Mouse (Mus musculus): ENCODE results near the gene Sgk2. TPM values are rescaled to one million over a fixed set of nuclear protein-coding genes. Genes with fewer than 3 reads are reported as not detected.
"Not testable (repeated sequence)": the region's sequence is repeated elsewhere in the genome, so short reads cannot be mapped to it uniquely, and the experiment has no call there.

The Sgk2 gene
- polyA plus RNA-seq, 1 experiment from 2014 or later, result not detected

DNA sequence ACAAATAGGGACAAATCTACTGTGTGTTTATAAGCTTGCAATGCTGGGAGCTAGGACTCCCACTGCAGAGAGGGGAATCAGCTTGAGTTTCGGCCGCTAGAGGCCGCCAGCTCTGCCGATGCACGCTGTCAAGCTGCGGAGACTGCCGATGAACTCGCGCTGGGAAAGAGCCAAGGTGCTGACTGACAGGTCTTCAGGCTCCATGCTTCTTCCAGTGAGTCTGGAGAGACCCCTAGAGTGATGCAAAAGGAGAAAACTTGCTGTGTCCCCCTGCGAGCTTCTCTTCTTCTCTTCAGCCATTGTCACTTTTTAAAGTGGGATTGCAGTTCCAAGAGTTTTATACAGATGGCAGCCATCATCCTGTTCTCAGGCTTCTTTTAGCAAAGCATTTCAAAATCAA lies 61.0 kb downstream of the Sgk2 start:
- Histone ChIP-seq H3K27me3 (no peaks in the 10 kb centered on the region), H3K4me2 (peak overlapping the region; percentile 60), H3K36me3 (peaks cover 36% of the 10 kb centered on the region), H3K9ac (no peak overlapping the region), H3K4me3 (peak overlapping the region; percentile 35), H3K4me1 (replicated peaks) (no peaks in the 10 kb centered on the region), H3K27ac (no peak overlapping the region), H3K9me3 (replicated peaks) (no peaks in the 10 kb centered on the region)
- 3% methylated on average over 10 of the region's 10 CpGs for WGBS
- 0 out of 2 replicates have a peak, but pooled peaks have one; percentile 31 for ATAC-seq (replicated peaks; ENCODE audit: insufficient number of reproducible peaks, insufficient read depth, low FRiP score, low read depth)

DNA sequence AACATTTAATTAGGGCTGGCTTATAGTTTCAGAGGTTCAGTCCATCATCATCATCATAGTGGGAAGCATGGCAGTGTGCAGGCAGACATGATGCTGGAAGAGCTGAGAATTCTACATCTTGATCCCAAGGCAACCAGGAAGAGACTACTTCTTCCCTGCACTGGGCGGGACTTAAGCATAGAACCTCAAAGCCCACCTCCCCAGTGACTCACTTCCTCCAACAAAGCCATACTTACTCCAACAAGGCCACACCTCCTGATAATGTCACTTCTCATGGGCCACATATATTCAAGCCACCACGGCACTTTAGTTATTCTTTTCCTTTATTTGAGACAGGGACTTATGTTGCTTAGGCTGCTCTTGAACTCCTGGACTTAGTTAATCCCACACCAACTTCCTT lies 62.0 kb downstream of the Sgk2 start:
- Histone ChIP-seq H3K36me3 (peaks cover 28% of the 10 kb centered on the region), H3K9me3 (replicated peaks) (no peaks in the 10 kb centered on the region), H3K4me1 (replicated peaks) (peaks cover 6% of the 10 kb centered on the region), H3K27me3 (no peaks in the 10 kb centered on the region), H3K27ac (no peak overlapping the region), H3K4me2 (no peak overlapping the region), H3K4me3 (no peak overlapping the region), H3K9ac (no peak overlapping the region)
- 86% methylated on average over 2 of the region's 2 CpGs for WGBS
- no peak for ATAC-seq (replicated peaks; ENCODE audit: insufficient number of reproducible peaks, insufficient read depth, low FRiP score, low read depth)

DNA sequence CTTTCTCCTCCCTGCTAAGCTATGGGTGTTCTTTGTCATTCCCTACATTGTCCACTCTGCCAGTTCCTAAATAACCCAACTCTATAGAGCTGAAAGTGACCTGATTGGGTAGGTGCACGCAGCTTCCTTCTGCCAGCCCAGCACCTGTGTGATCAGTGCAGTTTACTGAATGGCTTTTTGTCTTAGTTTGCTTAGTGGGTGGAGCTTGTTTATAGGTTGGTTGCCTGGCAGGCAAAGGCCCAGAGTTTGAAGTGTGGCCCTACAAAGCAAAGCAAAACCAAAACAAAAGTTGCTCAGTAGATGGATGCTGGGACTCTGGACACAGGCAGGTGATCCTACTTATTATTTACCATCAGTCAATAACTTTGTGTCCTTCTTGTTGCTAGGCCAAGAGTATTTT lies 64.6 kb downstream of the Sgk2 start:
- Histone ChIP-seq H3K36me3 (peaks cover 12% of the 10 kb centered on the region), H3K4me3 (no peak overlapping the region), H3K27me3 (no peaks in the 10 kb centered on the region), H3K9me3 (replicated peaks) (no peaks in the 10 kb centered on the region), H3K4me1 (replicated peaks) (peaks cover 26% of the 10 kb centered on the region), H3K9ac (no peak overlapping the region), H3K27ac (no peak overlapping the region), H3K4me2 (no peak overlapping the region)
- ATAC-seq (replicated peaks; ENCODE audit: insufficient number of reproducible peaks, insufficient read depth, low FRiP score, low read depth), result no peak
- 86% methylated on average over 1 of the region's 1 CpGs for WGBS

DNA sequence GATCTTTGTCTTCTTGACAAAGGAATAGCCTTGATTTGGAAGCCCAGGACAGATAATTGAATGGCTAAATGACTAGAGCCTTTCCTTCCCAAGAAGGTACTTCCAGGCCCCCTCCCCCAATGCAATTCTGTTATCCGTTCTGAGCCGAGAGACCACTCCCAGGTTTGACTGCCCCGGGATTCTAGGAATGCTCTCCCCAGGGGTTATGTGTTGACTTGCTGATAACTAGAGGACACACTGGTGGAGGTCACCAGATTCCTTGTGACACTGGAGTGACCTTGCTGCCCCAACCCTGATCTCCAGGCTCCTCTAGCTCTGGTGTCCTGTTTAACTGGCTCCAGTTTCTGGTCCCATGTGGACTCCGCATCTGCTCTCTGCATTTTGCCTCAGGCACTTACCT lies 65.0 kb downstream of the Sgk2 start:
- Histone ChIP-seq H3K27me3 (no peaks in the 10 kb centered on the region), H3K4me3 (no peak overlapping the region), H3K27ac (no peak overlapping the region), H3K4me1 (replicated peaks) (peaks cover 28% of the 10 kb centered on the region), H3K36me3 (peaks cover 8% of the 10 kb centered on the region), H3K4me2 (no peak overlapping the region), H3K9ac (no peak overlapping the region), H3K9me3 (replicated peaks) (no peaks in the 10 kb centered on the region)
- 35% methylated on average over 4 of the region's 4 CpGs for WGBS
- no peak for ATAC-seq (replicated peaks; ENCODE audit: insufficient number of reproducible peaks, insufficient read depth, low FRiP score, low read depth)

DNA sequence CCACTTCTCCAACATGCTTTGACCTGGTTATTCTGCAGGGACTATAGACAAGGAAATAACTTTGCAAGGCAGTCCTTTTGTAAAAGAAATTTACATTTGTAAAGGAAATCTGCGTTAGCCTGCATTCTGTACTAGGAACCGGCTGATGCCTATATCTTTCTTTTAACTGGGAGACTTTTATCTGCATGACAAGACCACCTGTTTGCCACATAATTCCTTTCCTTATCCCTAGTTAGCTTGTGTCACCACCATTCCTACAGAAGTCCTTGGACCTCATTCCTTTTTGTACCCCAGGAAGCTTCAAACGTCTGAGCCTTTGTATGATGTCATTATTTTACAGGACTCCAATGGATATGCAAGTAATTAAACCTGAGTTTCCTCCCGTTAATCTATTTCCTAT lies 65.7 kb downstream of the Sgk2 start:
- H3K9me3 ChIP-seq (replicated peaks), result no peaks in the 10 kb centered on the region
- WGBS, result 70% methylated on average over 4 of the region's 4 CpGs

DNA sequence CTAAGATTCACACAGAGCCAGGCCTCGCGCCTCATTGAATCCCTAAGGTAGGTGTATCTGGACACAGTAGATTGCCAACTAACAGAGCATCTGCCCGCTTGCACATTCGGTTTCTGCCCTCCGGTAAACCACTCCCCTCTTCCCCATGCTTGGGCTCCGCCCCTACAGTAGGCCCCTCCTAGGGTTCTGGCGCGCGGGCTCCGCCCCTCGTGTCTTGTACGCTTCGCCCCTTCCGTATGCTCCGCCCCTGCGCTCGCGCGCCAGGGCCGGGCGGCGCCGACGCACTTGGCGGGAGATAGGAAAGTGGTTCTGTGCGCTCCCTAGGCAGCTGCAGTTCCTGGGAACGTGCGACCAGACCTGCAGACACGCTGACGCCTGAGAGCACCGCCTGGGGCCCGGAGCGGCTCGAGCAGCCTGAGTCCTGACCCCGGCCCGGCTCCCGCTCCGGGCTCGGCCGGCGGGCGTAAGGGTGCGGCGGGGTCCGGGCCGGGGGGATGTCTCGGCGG lies 67.3 kb downstream of the Sgk2 start, which contains the start of gene Mybl2:
Gene Mybl2, plus strand, starts transcription at position 353 of the 506 bp plus-strand sequence.
- Histone ChIP-seq H3K4me2 (peak within 1 kb of the TSS; percentile 99), H3K4me3 (peak within 1 kb of the TSS; percentile 68), H3K9me3 (replicated peaks) (no peaks in the 10 kb centered on the region), H3K9ac (peak within 1 kb of the TSS; percentile 63), H3K4me1 (replicated peaks) (peaks cover 28% of the 10 kb centered on the region), H3K36me3 (0 out of 2 replicates have a peak, but pooled peaks cover 4% of the 10 kb centered on the region), H3K27ac (peak within 1 kb of the TSS; percentile 45; the same call in 1 of the 2 replicates), H3K27me3 (no peaks in the 10 kb centered on the region)
- peak; percentile 99 for ATAC-seq (replicated peaks; ENCODE audit: insufficient number of reproducible peaks, insufficient read depth, low FRiP score, low read depth)
- WGBS, result under 1% methylated on average over 48 of the region's 48 CpGs

More for the DNA sequence above, 65.7 kb downstream of the Sgk2 start:
- H3K27me3 ChIP-seq, result no peaks in the 10 kb centered on the region
- H3K36me3 ChIP-seq, result 0 out of 2 replicates have a peak, but pooled peaks cover 4% of the 10 kb centered on the region
- no peak overlapping the region for H3K4me2 ChIP-seq
- H3K4me3 ChIP-seq, result no peak overlapping the region
- no peak overlapping the region for H3K27ac ChIP-seq
- H3K4me1 ChIP-seq (replicated peaks), result peaks cover 28% of the 10 kb centered on the region
- no peak overlapping the region for H3K9ac ChIP-seq
- ATAC-seq (replicated peaks; ENCODE audit: insufficient number of reproducible peaks, insufficient read depth, low FRiP score, low read depth), result no peak

DNA sequence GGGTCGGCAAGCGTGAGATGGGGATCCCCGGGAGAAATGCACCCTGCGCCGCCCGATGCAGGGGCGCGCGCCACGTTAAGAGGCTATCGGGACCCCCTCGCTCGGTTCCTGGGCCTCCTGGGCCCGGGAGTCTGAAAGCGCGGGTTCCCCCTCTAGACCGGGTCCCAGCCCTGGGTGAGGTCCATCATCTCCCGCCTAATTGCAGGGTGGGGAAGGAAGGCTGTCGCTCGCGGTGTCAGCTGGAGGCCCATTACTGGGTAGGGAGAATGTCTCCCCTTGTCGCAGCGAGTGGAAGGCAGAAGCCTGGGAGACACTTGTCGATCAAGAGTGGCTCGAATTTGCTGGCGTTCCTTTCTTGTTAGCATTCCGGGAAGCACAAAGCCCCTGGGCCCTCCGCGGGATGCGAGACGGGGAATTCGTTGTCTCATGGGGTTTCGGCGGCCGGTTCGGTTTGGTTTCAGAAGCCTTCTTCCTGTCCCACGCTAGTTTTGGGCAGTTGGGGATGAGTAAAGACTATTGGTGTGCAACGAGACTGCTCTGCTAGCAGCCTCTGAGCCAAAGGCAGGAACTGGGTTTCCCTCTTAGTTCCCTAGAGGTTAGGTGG lies 67.9 kb downstream of the Sgk2 start:
- H3K27ac ChIP-seq, result peak overlapping the region; percentile 45; the same call in 1 of the 2 replicates
- H3K27me3 ChIP-seq, result no peaks in the 10 kb centered on the region
- WGBS, result under 1% methylated on average over 38 of the region's 38 CpGs
- peak overlapping the region; percentile 99 for H3K4me2 ChIP-seq
- peak overlapping the region; percentile 63 for H3K9ac ChIP-seq
- ATAC-seq (replicated peaks; ENCODE audit: insufficient number of reproducible peaks, insufficient read depth, low FRiP score, low read depth), result no peak
- H3K4me1 ChIP-seq (replicated peaks), result peaks cover 28% of the 10 kb centered on the region
- peak overlapping the region; percentile 68 for H3K4me3 ChIP-seq
- 0 out of 2 replicates have a peak, but pooled peaks cover 4% of the 10 kb centered on the region for H3K36me3 ChIP-seq
- H3K9me3 ChIP-seq (replicated peaks), result no peaks in the 10 kb centered on the region

DNA sequence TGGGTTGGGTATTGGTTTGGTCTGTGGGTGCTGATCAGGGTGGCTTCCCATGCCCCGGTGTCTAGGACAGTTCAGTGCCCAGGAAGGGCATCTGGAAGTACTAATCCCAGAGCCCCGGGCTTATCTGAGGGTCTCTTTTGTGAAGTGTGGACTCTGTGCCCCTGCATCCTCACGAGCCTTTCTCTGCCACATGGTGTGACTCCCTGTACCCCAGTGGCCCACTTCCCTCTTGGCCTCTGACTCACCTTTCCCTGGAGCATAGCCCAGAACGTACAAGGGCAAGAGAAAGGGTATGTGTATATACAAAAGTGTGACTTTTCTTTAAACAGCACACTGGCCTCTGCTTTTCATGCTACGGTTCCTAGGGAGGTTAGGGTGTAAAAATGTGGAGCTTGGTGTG lies 68.6 kb downstream of the Sgk2 start:
- Histone ChIP-seq H3K4me2 (peak overlapping the region; percentile 99), H3K27ac (no peak overlapping the region), H3K27me3 (no peaks in the 10 kb centered on the region), H3K9ac (peak overlapping the region; percentile 63), H3K4me3 (peak overlapping the region; percentile 68), H3K4me1 (replicated peaks) (peaks cover 28% of the 10 kb centered on the region), H3K9me3 (replicated peaks) (no peaks in the 10 kb centered on the region), H3K36me3 (no peaks in the 10 kb centered on the region)
- no peak for ATAC-seq (replicated peaks; ENCODE audit: insufficient number of reproducible peaks, insufficient read depth, low FRiP score, low read depth)
- WGBS, result 15% methylated on average over 5 of the region's 5 CpGs

DNA sequence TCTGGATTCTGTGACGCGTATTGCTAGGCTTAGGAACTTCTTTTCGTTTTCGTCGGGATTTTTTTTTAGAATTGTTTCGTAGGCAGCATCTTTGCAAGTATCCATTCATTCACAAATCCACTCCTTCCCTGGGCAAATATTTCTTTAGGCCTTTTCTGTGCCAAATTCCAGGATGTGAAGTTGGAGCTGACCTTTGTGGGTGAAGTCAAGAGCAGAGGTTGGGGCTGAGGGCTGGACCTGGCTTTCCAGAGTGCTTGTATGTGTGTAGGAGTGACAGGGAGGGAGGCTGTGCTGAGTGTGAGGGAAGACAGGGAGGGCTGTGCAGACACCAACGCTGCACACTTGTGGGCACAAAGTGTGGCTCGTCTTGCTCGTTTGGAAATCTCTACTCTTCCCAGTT lies 69.5 kb downstream of the Sgk2 start:
- H3K4me3 ChIP-seq, result no peak overlapping the region
- H3K27ac ChIP-seq, result no peak overlapping the region
- no peak overlapping the region; the same call in 1 of the 2 replicates for H3K4me2 ChIP-seq
- no peak for ATAC-seq (replicated peaks; ENCODE audit: insufficient number of reproducible peaks, insufficient read depth, low FRiP score, low read depth)
- no peaks in the 10 kb centered on the region for H3K36me3 ChIP-seq
- no peaks in the 10 kb centered on the region for H3K27me3 ChIP-seq
- no peak overlapping the region for H3K9ac ChIP-seq
- H3K9me3 ChIP-seq (replicated peaks), result no peaks in the 10 kb centered on the region
- 72% methylated on average over 9 of the region's 9 CpGs for WGBS
- H3K4me1 ChIP-seq (replicated peaks), result peaks cover 28% of the 10 kb centered on the region

DNA sequence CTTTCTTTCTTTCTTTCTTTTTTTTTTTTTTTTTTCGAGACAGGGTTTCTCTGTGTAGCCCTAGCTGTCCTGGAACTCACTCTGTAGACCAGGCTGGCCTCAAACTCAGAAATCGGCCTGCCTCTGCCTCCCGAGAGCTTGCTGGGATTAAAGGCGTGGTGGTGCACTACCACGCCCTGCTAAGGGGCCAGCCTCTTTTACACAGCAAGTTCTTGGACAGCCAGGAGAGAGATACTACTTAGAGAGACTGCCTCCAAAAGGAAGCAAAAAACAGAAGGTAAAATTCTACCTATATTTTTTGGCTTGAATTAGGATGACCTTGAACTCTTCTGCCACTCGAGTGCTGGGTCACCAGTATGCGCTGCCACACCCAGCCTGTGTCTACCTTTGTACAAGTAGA lies 71.9 kb downstream of the Sgk2 start:
- H3K27ac ChIP-seq; H3K27me3 ChIP-seq; ATAC-seq (replicated peaks; ENCODE audit: insufficient number of reproducible peaks, insufficient read depth, low FRiP score, low read depth); H3K9ac ChIP-seq; H3K36me3 ChIP-seq; H3K9me3 ChIP-seq (replicated peaks); H3K4me3 ChIP-seq; H3K4me2 ChIP-seq: not testable (repeated sequence)
- 88% methylated on average over 7 of the region's 7 CpGs for WGBS
- peaks cover 23% of the 10 kb centered on the region for H3K4me1 ChIP-seq (replicated peaks)

DNA sequence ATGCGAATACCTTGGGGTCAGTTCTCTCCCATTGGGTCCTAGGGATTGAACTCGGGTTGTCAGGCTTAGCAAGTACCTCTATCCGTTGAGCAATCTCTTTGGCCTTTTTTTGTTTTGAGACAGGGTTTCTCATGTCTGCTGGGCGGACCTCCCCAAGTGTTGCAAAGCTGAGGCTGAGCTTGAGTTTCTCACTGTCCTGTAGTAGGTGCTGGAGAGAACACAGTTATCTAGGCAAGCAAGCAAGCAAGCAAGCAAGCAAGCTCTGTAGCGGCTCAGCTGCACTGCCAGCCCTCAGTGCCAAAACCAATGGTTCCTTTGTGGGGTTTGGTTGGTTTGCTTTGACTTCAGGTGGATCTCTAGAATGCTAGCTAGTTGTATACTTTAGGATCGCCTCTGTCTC lies 73.5 kb downstream of the Sgk2 start:
- WGBS, result 79% methylated on average over 6 of the region's 6 CpGs
- no peak overlapping the region for H3K9ac ChIP-seq
- H3K4me1 ChIP-seq (replicated peaks), result peaks cover 10% of the 10 kb centered on the region
- H3K27ac ChIP-seq, result no peak overlapping the region
- H3K9me3 ChIP-seq (replicated peaks), result no peaks in the 10 kb centered on the region
- H3K4me3 ChIP-seq, result no peak overlapping the region
- no peak overlapping the region for H3K4me2 ChIP-seq
- H3K36me3 ChIP-seq, result no peaks in the 10 kb centered on the region
- ATAC-seq (replicated peaks; ENCODE audit: insufficient number of reproducible peaks, insufficient read depth, low FRiP score, low read depth), result no peak
- H3K27me3 ChIP-seq, result no peaks in the 10 kb centered on the region

All from heart, embryonic 15.5 days (tissue).